Mouse (Mus musculus) T-helper 1 cell (primary cell): ENCODE measurements around the gene Tmem184a.

Experiments used
- in situ Hi-C: fragments of 300-600 bp; cut with MboI, MseI; formaldehyde crosslinking; loops from one replicate; pipeline ENCODE4 v1.15.1; 2025; ENCODE audit warnings: high pct_unique_total_duplicates

Gene Tmem184a

DNA sequence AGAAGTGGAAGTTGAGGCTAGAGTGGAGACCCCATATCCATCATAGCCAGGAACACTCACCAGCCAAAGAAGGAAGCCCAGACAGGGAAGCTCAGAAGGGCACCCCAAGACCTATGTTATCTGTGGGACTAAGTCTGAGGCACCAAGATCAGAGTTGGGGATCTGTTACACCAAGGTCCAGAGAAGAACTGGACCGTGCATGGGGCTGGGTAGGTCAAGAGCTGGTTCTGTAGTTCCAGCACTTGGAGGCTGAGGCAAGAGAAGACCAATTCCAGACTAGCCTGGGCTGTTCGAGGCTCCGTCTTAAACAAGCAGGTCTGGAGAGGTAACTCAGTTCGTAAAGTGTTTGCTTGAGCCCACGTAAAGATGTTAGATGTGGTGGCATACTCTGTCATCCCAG lies 25.6 kb downstream of the Tmem184a start:
- in situ Hi-C loops: loop anchor here (5.0 to 10.0 kb wide), 2 partner anchors 801 to 1617 kb away; no protein-coding TSS in a partner anchor

DNA sequence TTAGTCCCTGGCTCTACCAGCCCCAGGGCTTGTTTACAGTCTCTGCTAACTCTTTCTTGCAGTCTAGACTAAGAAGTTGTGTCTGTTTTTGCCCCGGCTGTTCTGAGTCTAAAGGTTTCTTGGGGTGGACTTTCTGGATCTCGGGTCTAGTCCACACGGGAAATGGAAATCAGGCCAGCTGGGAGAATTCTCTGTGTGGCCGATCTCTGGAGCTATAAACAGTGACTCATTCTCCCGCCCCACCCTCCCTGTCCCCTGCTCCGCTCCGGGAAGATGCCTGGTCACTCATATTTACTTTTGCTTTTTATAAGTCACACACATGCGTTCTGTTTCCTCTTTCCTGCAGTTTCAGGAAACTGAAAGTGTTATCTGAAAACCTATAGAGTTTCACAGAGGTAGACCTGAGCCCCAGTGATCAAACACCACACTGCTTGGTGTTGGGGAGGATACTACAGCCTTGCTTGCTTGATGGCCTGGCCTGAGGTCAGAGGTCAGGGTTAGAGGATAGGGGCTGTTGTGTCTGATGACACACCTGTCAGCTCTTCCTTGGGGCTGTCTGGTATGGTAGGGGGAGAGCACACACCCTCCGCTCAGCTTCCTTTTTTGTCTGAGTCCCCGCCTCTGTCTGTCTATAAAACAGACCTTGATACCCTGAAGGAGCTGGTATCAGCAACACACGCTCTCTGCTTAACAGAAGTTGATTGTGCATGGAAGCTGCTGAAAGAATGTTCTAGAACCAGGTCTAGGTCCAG lies 26.2 kb downstream of the Tmem184a start:
- in situ Hi-C loops: loop anchor here (5.0 to 10.0 kb wide), 2 partner anchors 801 to 1616 kb away; no protein-coding TSS in a partner anchor

- in situ Hi-C loops: loop anchor here (5.0 to 10.0 kb wide), 2 partner anchors 802 to 1616 kb away; no protein-coding TSS in a partner anchor
Measured at GRCm38 (mm10) chr5:139792966-139793337, 26.8 kb downstream of the Tmem184a start.

GRCm38 (mm10) chr5:139792159-139792775 lies 27.4 kb downstream of the Tmem184a start:
- in situ Hi-C loops: loop anchor here (5.0 to 10.0 kb wide), 2 partner anchors 803 to 1615 kb away; no protein-coding TSS in a partner anchor

GRCm38 (mm10) chr5:139791227-139792158 lies 28.2 kb downstream of the Tmem184a start, which contains the start of gene Mafk:
Mafk (plus strand) TSS chr5:139791513.
- in situ Hi-C loops: loop anchor here (5.0 to 10.0 kb wide), 2 partner anchors 803 to 1614 kb away; no protein-coding TSS in a partner anchor

DNA sequence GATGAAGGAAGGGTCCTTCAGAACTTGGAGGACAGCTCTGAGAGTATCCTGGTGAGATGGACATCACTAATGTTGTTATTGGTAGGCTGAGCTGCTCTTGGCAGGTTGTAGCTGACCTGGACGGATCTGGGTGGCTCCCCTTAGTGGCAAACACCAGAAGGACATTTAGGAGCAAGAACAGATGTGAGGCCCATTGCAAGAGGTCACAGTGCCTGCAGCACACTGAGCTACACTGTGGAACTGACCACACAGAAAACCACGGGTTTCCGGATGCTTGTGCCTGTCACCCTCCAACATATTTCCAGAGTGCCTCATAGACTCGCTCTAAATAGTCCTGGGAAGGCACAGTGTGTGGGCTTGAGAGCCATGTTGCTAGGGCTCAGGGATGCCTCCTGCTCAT lies 30.3 kb downstream of the Tmem184a start:
- in situ Hi-C loops: no loop called here

- in situ Hi-C loops: no loop called here
Measured at GRCm38 (mm10) chr5:139781406-139781805, 38.3 kb downstream of the Tmem184a start.

- in situ Hi-C loops: loop anchor here (10.0 kb wide), 1 partner anchor 1332 kb away; the partner anchor contains the start of gene Zfp157
Measured at GRCm38 (mm10) chr5:139776966-139777365, 42.8 kb downstream of the Tmem184a start.

- in situ Hi-C loops: loop anchor here (10.0 kb wide), 1 partner anchor 1331 kb away; the partner anchor contains the start of gene Zfp157
Measured at GRCm38 (mm10) chr5:139775216-139775926, 44.3 kb downstream of the Tmem184a start, which contains the start of gene Ints1. Ints1 (minus strand) TSS chr5:139775674.

GRCm38 (mm10) chr5:139768216-139768615 lies 51.5 kb downstream of the Tmem184a start:
- in situ Hi-C loops: no loop called here

DNA sequence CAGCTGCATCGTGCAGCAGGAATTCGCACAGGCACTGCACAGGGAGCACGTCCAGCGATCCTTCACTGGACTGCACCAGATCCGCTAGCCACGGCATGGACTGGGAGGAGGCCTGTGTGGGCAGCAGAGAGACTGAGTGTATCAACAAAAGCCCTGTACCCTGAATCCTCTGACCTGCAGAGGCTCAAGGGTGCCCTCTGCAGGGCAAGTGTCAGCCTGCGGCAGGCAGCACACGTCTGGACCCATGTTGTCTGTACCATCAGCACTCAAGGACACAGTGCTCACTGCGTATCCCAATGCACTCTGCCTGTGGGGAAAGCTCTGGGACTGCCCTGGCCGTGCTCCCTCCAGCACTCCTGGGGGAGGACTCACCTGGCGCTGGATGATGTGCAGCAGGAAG lies 55.4 kb downstream of the Tmem184a start:
- in situ Hi-C loops: no loop called here

- in situ Hi-C loops: no loop called here
Measured at GRCm38 (mm10) chr5:139758096-139758495, 61.6 kb downstream of the Tmem184a start.

DNA sequence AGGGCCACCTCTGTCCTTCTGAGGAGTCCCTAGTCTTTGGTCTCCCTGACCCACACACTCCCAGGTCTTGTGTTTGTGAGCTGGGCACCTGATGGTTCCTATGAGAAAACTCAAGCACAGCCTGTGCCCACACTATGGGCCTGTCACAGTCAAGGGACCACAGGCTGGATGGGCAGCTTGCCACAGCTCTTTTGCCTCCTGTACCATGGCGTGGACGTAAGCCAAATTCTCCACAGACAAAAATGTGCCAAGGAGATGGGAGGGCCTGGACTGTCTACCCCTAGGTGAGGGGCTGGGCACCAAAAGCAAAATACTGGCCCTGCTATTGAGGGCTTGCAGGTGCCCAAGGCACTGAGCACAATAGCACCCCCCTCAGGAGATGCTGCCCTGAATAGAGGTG lies 63.1 kb downstream of the Tmem184a start:
- in situ Hi-C loops: no loop called here

DNA sequence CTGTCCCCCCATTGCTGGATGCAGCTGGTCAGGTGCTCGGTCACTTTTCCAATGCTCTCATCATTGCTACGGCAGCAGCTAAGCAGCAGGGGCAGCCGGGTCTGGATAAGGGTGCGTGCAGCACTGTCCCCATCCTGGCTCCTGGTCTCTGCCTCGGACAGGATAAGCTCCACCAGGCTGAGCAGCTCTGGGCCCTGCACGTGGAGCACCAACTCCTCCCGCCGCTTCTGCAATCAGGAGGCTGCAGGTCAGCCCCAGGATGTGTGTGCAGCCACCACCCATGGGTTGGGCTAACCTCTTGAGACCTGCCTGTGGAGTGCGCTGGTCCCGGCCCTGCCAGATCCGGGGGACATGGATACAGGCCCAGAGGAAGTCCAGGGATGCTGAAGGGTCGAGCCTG lies 63.6 kb downstream of the Tmem184a start:
- in situ Hi-C loops: no loop called here

- in situ Hi-C loops: no loop called here
Measured at GRCm38 (mm10) chr5:139754753-139755152, 65.0 kb downstream of the Tmem184a start.
